28 mouse cellular contexts compared by ENCODE assay signal in genomic region chr1:87807751-87808150, GRCm38 (mm10). TPM values are rescaled to one million over a fixed set of nuclear protein-coding genes. Genes with fewer than 3 reads are reported as not detected.
DNase-seq lines count a peak whose midpoint lies in the region; ATAC-seq and TF ChIP-seq lines count a peak whose summit lies in the region.
"Had no signal": no experiment of that assay in that cellular context is flagged by ENCODE, and none has a peak within 500 bp of the region (broad histone marks: within the 10 kb centered on the region; RNA-seq: fewer than 3 reads in every experiment).

No protein-coding gene starts in this region.

- 80% methylated on average over 1 of the region's 1 CpGs for WGBS in liver, embryonic 11.5 days
- 35% methylated on average over 1 of the region's 1 CpGs for WGBS in liver, embryonic 13.5 days (ENCODE audit: insufficient replicate concordance)
- WGBS in liver, postnatal 0 days (ENCODE audit: insufficient replicate concordance): 57% methylated on average over 1 of the region's 1 CpGs
- 90% methylated on average over 1 of the region's 1 CpGs for WGBS in midbrain, embryonic 10.5 days
- WGBS in hindbrain, embryonic 11.5 days: 80% methylated on average over 1 of the region's 1 CpGs

- no peak overlapping the region for H3K4me3 ChIP-seq in liver, embryonic 11.5 days (ENCODE audit: low read depth, low read length)
- H3K4me3 ChIP-seq in liver, embryonic 13.5 days (replicated peaks): no peak overlapping the region
- no peak overlapping the region for H3K4me3 ChIP-seq in liver, postnatal 0 days (ENCODE audit: low read depth, low read length)
- H3K4me3 ChIP-seq in midbrain, embryonic 10.5 days: no peak overlapping the region
- H3K4me3 ChIP-seq in hindbrain, embryonic 11.5 days (ENCODE audit: low read depth, low read length): no peak overlapping the region
- H3K4me3 ChIP-seq: embryonic facial prominence, embryonic 13.5 days; embryonic facial prominence, embryonic 15.5 days; erythroblast, embryonic 14.5 days; forebrain, embryonic 10.5 days; forebrain, embryonic 12.5 days had no signal

- no peak overlapping the region for H3K4me2 ChIP-seq in liver, embryonic 11.5 days
- no peak overlapping the region for H3K4me2 ChIP-seq in liver, embryonic 13.5 days
- H3K4me2 ChIP-seq in liver, postnatal 0 days (ENCODE audit: low read depth, low read length): no peak overlapping the region
- no peak overlapping the region for H3K4me2 ChIP-seq in hindbrain, embryonic 11.5 days (replicated peaks; ENCODE audit: low read depth, low read length)
- H3K4me2 ChIP-seq: embryonic facial prominence, embryonic 13.5 days; embryonic facial prominence, embryonic 15.5 days; forebrain, embryonic 12.5 days had no signal

- DNase-seq in liver, embryonic 11.5 days (ENCODE audit: low spot score): no peak
- DNase-seq in liver: no peak
- no peak for DNase-seq in liver, embryonic 13.5 days
- DNase-seq in liver, postnatal 0 days: no peak
- no peak for DNase-seq in heart, postnatal 10 days
- no peak for DNase-seq in midbrain, embryonic 10.5 days (ENCODE audit: low spot score)
- DNase-seq in hindbrain, embryonic 11.5 days (ENCODE audit: low spot score): no peak
- DNase-seq: adrenal gland, adult 2 months; adrenal gland, postnatal 10 days; adrenal gland, postnatal 25 days; B cell, adult 2 months; cerebellum, adult 11 months; cerebellum, adult 18-20 months; cerebellum, adult 8-10 months; cerebellum, adult 9-11 months; cerebellum, postnatal 14 days; cerebellum, postnatal 36 days; embryo, embryonic 11 days had no signal

- no peaks in the 10 kb centered on the region for H3K9me3 ChIP-seq in liver, embryonic 11.5 days (ENCODE audit: control insufficient read depth, low read length)
- H3K9me3 ChIP-seq in liver, embryonic 13.5 days (replicated peaks): no peaks in the 10 kb centered on the region
- no peaks in the 10 kb centered on the region for H3K9me3 ChIP-seq in liver, postnatal 0 days (ENCODE audit: low read length)
- no peaks in the 10 kb centered on the region; the same call in 1 of the 2 replicates for H3K9me3 ChIP-seq in midbrain, embryonic 10.5 days (replicated peaks)
- H3K9me3 ChIP-seq in hindbrain, embryonic 11.5 days (ENCODE audit: control insufficient read depth, low read length): no peaks in the 10 kb centered on the region
- H3K9me3 ChIP-seq: embryonic facial prominence, embryonic 13.5 days; embryonic facial prominence, embryonic 15.5 days; forebrain, embryonic 10.5 days; forebrain, embryonic 12.5 days; G1E had no signal

- TF ChIP-seq CTCF in liver, postnatal 0 days (IDR thresholded peaks at IDR 0.05; ENCODE audit: low read depth): no peak

- H3K36me3 ChIP-seq in liver, embryonic 11.5 days (ENCODE audit: control insufficient read depth, insufficient read depth, low read length): no peaks in the 10 kb centered on the region
- no peaks in the 10 kb centered on the region for H3K36me3 ChIP-seq in liver, embryonic 13.5 days
- H3K36me3 ChIP-seq in liver, postnatal 0 days (replicated peaks; ENCODE audit: insufficient read depth, low read length): no peaks in the 10 kb centered on the region
- no peaks in the 10 kb centered on the region for H3K36me3 ChIP-seq in midbrain, embryonic 10.5 days
- H3K36me3 ChIP-seq in hindbrain, embryonic 11.5 days (ENCODE audit: control insufficient read depth, insufficient read depth, low read length): no peaks in the 10 kb centered on the region
- H3K36me3 ChIP-seq: embryonic facial prominence, embryonic 13.5 days; embryonic facial prominence, embryonic 15.5 days; forebrain, embryonic 10.5 days; forebrain, embryonic 12.5 days; G1E had no signal

- H3K4me1 ChIP-seq in liver, embryonic 11.5 days (replicated peaks; ENCODE audit: control insufficient read depth, insufficient read depth, low read length): peaks cover 12% of the 10 kb centered on the region
- peaks cover 26% of the 10 kb centered on the region for H3K4me1 ChIP-seq in liver, embryonic 13.5 days (replicated peaks)
- no peaks in the 10 kb centered on the region; the same call in 1 of the 2 replicates for H3K4me1 ChIP-seq in liver, postnatal 0 days (ENCODE audit: insufficient read depth)
- H3K4me1 ChIP-seq in midbrain, embryonic 10.5 days: no peaks in the 10 kb centered on the region
- no peaks in the 10 kb centered on the region for H3K4me1 ChIP-seq in hindbrain, embryonic 11.5 days (replicated peaks; ENCODE audit: control insufficient read depth, insufficient read depth, low read length)
- H3K4me1 ChIP-seq: embryonic facial prominence, embryonic 13.5 days; embryonic facial prominence, embryonic 15.5 days; forebrain, embryonic 10.5 days; forebrain, embryonic 12.5 days had no signal

- ATAC-seq in liver, embryonic 11.5 days (replicated peaks; ENCODE audit: low FRiP score): peak; percentile 62; the same call in 1 of the 2 replicates
- peak; percentile 63 for ATAC-seq in liver, embryonic 13.5 days (ENCODE audit: low read depth)
- peak; percentile 50; the same call in 1 of the 2 replicates for ATAC-seq in liver, postnatal 0 days
- peak; percentile 41; the same call in 1 of the 2 replicates for ATAC-seq in megakaryocyte-erythroid progenitor cell, adult 5-6 weeks (replicated peaks; ENCODE audit: low FRiP score, low TSS enrichment, poor library complexity, severe bottlenecking)
- no peak for ATAC-seq in hindbrain, embryonic 11.5 days (ENCODE audit: low FRiP score)
- ATAC-seq: CD4-positive, CD25-positive, alpha-beta regulatory T cell, adult 4 months; forebrain, embryonic 14.5 days had no signal

- intact Hi-C loops in heart, postnatal 10 days (cut with DNase I): no loop called here

- H3K27me3 ChIP-seq in liver, embryonic 11.5 days (replicated peaks; ENCODE audit: control insufficient read depth, insufficient read depth, low read length): no peaks in the 10 kb centered on the region
- no peaks in the 10 kb centered on the region for H3K27me3 ChIP-seq in liver, embryonic 13.5 days
- H3K27me3 ChIP-seq in liver, postnatal 0 days (ENCODE audit: insufficient read depth, low read length): no peaks in the 10 kb centered on the region
- no peaks in the 10 kb centered on the region for H3K27me3 ChIP-seq in midbrain, embryonic 10.5 days (ENCODE audit: low read depth, poor library complexity, severe bottlenecking)
- no peaks in the 10 kb centered on the region for H3K27me3 ChIP-seq in hindbrain, embryonic 11.5 days (ENCODE audit: control insufficient read depth, insufficient read depth, low read length)
- H3K27me3 ChIP-seq: CH12.LX; embryonic facial prominence, embryonic 13.5 days; embryonic facial prominence, embryonic 15.5 days; forebrain, embryonic 12.5 days had no signal

- no peak overlapping the region for H3K27ac ChIP-seq in liver, embryonic 11.5 days (ENCODE audit: low read depth, low read length)
- H3K27ac ChIP-seq in liver, embryonic 13.5 days: no peak overlapping the region
- H3K27ac ChIP-seq in liver, postnatal 0 days (ENCODE audit: low read depth): no peak overlapping the region
- no peak overlapping the region for H3K27ac ChIP-seq in midbrain, embryonic 10.5 days (replicated peaks)
- no peak overlapping the region for H3K27ac ChIP-seq in hindbrain, embryonic 11.5 days (ENCODE audit: low read depth, low read length)
- H3K27ac ChIP-seq: embryonic facial prominence, embryonic 13.5 days; embryonic facial prominence, embryonic 15.5 days; forebrain, embryonic 10.5 days; forebrain, embryonic 12.5 days had no signal

- H3K9ac ChIP-seq in liver, embryonic 11.5 days (ENCODE audit: low read depth, low read length): no peak overlapping the region
- H3K9ac ChIP-seq in liver, embryonic 13.5 days: no peak overlapping the region
- H3K9ac ChIP-seq in liver, postnatal 0 days (replicated peaks): no peak overlapping the region
- no peak overlapping the region for H3K9ac ChIP-seq in hindbrain, embryonic 11.5 days (ENCODE audit: low read depth, low read length)
- H3K9ac ChIP-seq: embryonic facial prominence, embryonic 13.5 days; embryonic facial prominence, embryonic 15.5 days; forebrain, embryonic 12.5 days had no signal

- no peak for TF ChIP-seq EP300 in liver, postnatal 0 days (IDR thresholded peaks at IDR 0.05; ENCODE audit: low read depth)

RNA-seq across cellular contexts. Expression of gene Sag, which starts 4.3 kb away (rescaled TPM):
- polyA plus RNA-seq in liver, embryonic 11.5 days (2014; fragmentation: Nextera tagmentation; extraction: Ambion mirVana): 3.0 and 3.3 TPM in 2 replicates
- 0.83 and 0.92 TPM in 2 replicates for polyA plus RNA-seq in liver, embryonic 13.5 days (2015; fragmentation: Nextera tagmentation; extraction: Ambion mirVana)
- polyA plus RNA-seq in liver, postnatal 0 days (2015; fragmentation: Nextera tagmentation; extraction: Ambion mirVana): 0.17 and 0.42 TPM in 2 replicates
- total RNA-seq in megakaryocyte-erythroid progenitor cell, adult 5-6 weeks (2014; fragmentation: Nextera tagmentation): 2.1 and 3.2 TPM in 2 replicates
- total RNA-seq in megakaryocyte-erythroid progenitor cell, adult 5-6 weeks (2017): 0.95 and 2.0 TPM in 2 replicates
- under 1 TPM; 0.37 to 0.41 TPM for total RNA-seq in heart, postnatal 10 days (2021)
- 2.2 and 2.7 TPM in 2 replicates for polyA plus RNA-seq in midbrain, embryonic 10.5 days (2016; fragmentation: Nextera tagmentation; extraction: Ambion mirVana)
- polyA plus RNA-seq in hindbrain, embryonic 11.5 days (2014; fragmentation: Nextera tagmentation; extraction: Ambion mirVana): 1.8 and 2.6 TPM in 2 replicates
- polyA plus RNA-seq: erythroblast, embryonic 14.5 days; G1E had no signal

RNA-seq across cellular contexts. Expression of gene Dgkd, which starts 45.3 kb away (rescaled TPM):
- polyA plus RNA-seq in liver, embryonic 11.5 days (2014; fragmentation: Nextera tagmentation; extraction: Ambion mirVana): 33.5 and 33.7 TPM in 2 replicates
- 10.9 and 15.1 TPM in 2 replicates for polyA plus RNA-seq in liver, embryonic 13.5 days (2015; fragmentation: Nextera tagmentation; extraction: Ambion mirVana)
- polyA plus RNA-seq in liver, postnatal 0 days (2015; fragmentation: Nextera tagmentation; extraction: Ambion mirVana): 8.3 and 9.1 TPM in 2 replicates
- total RNA-seq in megakaryocyte-erythroid progenitor cell, adult 5-6 weeks (2014; fragmentation: Nextera tagmentation): 35.7 and 42.1 TPM in 2 replicates
- 17.5 and 26.8 TPM in 2 replicates for total RNA-seq in megakaryocyte-erythroid progenitor cell, adult 5-6 weeks (2017)
- total RNA-seq in heart, postnatal 10 days (2021): 10 to 100 TPM; 56.9 to 62.1 TPM
- polyA plus RNA-seq in midbrain, embryonic 10.5 days (2016; fragmentation: Nextera tagmentation; extraction: Ambion mirVana): 37.8 and 41.6 TPM in 2 replicates
- 28.3 and 30.8 TPM in 2 replicates for polyA plus RNA-seq in hindbrain, embryonic 11.5 days (2014; fragmentation: Nextera tagmentation; extraction: Ambion mirVana)

RNA-seq across cellular contexts. Expression of gene Atg16l1, which starts 52.1 kb away (rescaled TPM):
- polyA plus RNA-seq in liver, embryonic 11.5 days (2014; fragmentation: Nextera tagmentation; extraction: Ambion mirVana): 27.3 and 29.4 TPM in 2 replicates
- 14.5 and 15.3 TPM in 2 replicates for polyA plus RNA-seq in liver, embryonic 13.5 days (2015; fragmentation: Nextera tagmentation; extraction: Ambion mirVana)
- polyA plus RNA-seq in liver, postnatal 0 days (2015; fragmentation: Nextera tagmentation; extraction: Ambion mirVana): 15.4 and 18.6 TPM in 2 replicates
- 43.1 and 47.6 TPM in 2 replicates for total RNA-seq in megakaryocyte-erythroid progenitor cell, adult 5-6 weeks (2014; fragmentation: Nextera tagmentation)
- 58.1 and 59.8 TPM in 2 replicates for total RNA-seq in megakaryocyte-erythroid progenitor cell, adult 5-6 weeks (2017)
- total RNA-seq in heart, postnatal 10 days (2021): 10 to 100 TPM; 25.6 to 27.9 TPM
- 33.2 and 39.8 TPM in 2 replicates for polyA plus RNA-seq in midbrain, embryonic 10.5 days (2016; fragmentation: Nextera tagmentation; extraction: Ambion mirVana)
- 37.8 and 39.7 TPM in 2 replicates for polyA plus RNA-seq in hindbrain, embryonic 11.5 days (2014; fragmentation: Nextera tagmentation; extraction: Ambion mirVana)
